Mouse (Mus musculus) thymus, adult 2 months (tissue): Measurements from ENCODE around the gene Rbms3.

Experiments
- CTCF ChIP-seq: fragments of 200-500 bp; IDR thresholded peaks from 2 replicates; pipeline ENCODE4 v1.5.1; 2012; ENCODE audit warnings: mild to moderate bottlenecking, control low read depth, low read length, moderate library complexity, borderline replicate concordance; ENCODE audit not compliant: control insufficient read depth, poor library complexity, insufficient read depth; ENCODE audit errors: extremely low read depth
- POLR2A ChIP-seq: fragments of 200-500 bp; IDR thresholded peaks from 2 replicates; pipeline ENCODE4 v1.6.1; 2012; ENCODE audit warnings: mild to moderate bottlenecking, low read length, control low read depth, moderate library complexity; ENCODE audit not compliant: control insufficient read depth, poor library complexity, insufficient read depth; ENCODE audit errors: extremely low read depth

- TF ChIP-seq POLR2A (no peak), CTCF (no peak)
These were observed 794.8 kb downstream of the Rbms3 start for GRCm38 (mm10) chr9:116834949-116835348.
